In the genomic region with DNA sequence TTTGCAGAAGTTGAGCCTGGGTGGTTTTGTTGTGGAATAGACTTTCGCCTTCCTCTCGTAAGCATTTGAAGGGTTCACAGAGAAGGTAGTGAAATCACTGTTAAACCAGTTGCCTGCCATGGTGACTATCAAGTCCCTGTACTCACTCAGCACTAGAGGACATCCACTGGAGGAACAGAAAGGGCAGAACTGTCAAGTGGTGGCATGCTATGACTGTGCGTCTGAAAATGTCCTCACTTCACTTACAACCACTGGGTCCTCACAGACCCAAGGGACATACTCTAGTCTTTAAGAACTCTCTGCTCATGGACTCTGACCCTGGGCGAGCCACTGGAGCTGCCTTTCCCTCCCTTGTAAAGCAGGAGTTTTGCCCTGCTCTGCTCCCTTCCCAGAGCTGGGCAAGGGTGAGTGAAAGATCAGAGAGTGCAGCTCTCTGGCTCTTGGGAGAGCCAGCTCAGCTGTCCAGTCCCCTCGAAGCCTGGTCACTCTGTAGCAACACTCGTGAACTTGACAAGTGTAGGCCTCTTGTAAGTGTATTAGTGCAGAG, we compare ENCODE assay signal across 22 mouse cellular contexts.
DNase-seq lines count a peak whose midpoint lies in the region; ATAC-seq and TF ChIP-seq lines count a peak whose summit lies in the region.
"Had no signal": no experiment of that assay in that cellular context is flagged by ENCODE, and none has a peak within 500 bp of the region (broad histone marks: within the 10 kb centered on the region; RNA-seq: fewer than 3 reads in every experiment).

No protein-coding gene starts in this region.

- 72% methylated on average over 6 of the region's 6 CpGs for WGBS in heart, adult 2 months
- 85% methylated on average over 6 of the region's 6 CpGs for WGBS in kidney, embryonic 14.5 days
- WGBS in neural tube, embryonic 15.5 days, result 91% methylated on average over 6 of the region's 6 CpGs

- TF ChIP-seq EP300 in heart, adult 2 months (IDR thresholded peaks at IDR 0.05; ENCODE audit: insufficient read depth, low read depth, low read length), result 0 out of 2 replicates have a peak, but pooled peaks have one; percentile 31
- TF ChIP-seq EP300 in CH12.LX (IDR thresholded peaks at IDR 0.05; ENCODE audit: low read length), result peak; percentile 41; the same call in 1 of the 2 replicates

- no peak overlapping the region for H3K9ac ChIP-seq in heart, adult 2 months (ENCODE audit: low read depth, low read length)
- H3K9ac ChIP-seq in kidney, embryonic 14.5 days (ENCODE audit: low read depth, low read length), result no peak overlapping the region
- no peak overlapping the region for H3K9ac ChIP-seq in CH12.LX (ENCODE audit: insufficient read depth, low read depth)
- no peak overlapping the region for H3K9ac ChIP-seq in neural tube, embryonic 15.5 days (replicated peaks)
- H3K9ac ChIP-seq: embryonic facial prominence, embryonic 12.5 days; forebrain, embryonic 13.5 days; hindbrain, embryonic 15.5 days; limb, embryonic 13.5 days; liver, embryonic 12.5 days; midbrain, embryonic 13.5 days had no signal

- no peak overlapping the region for H3K4me2 ChIP-seq in kidney, embryonic 14.5 days (replicated peaks; ENCODE audit: low read depth, low read length)
- H3K4me2 ChIP-seq in CH12.LX (ENCODE audit: insufficient read depth, low read depth, poor library complexity, severe bottlenecking), result no peak overlapping the region
- H3K4me2 ChIP-seq in neural tube, embryonic 15.5 days, result no peak overlapping the region
- H3K4me2 ChIP-seq: embryonic facial prominence, embryonic 12.5 days; forebrain, embryonic 13.5 days; heart, embryonic 11.5 days; hindbrain, embryonic 15.5 days; limb, embryonic 13.5 days; liver, embryonic 12.5 days; midbrain, embryonic 13.5 days had no signal

- intact Hi-C loops in heart, adult 2 months (cut with DNase I), result no loop called here
- intact Hi-C loops in heart, postnatal 25 days (cut with DNase I), result no loop called here

- in situ Hi-C loops in CH12.LX (cut with MboI; ENCODE audit: low pct_ligation_motif_present, low pct_unique_long_range_greater_than_20kb, low sequenced_read_pairs), result no loop called here

- H3K79me2 ChIP-seq in heart, adult 2 months (replicated peaks; ENCODE audit: control insufficient read depth, insufficient read depth, low read length), result no peaks in the 10 kb centered on the region
- no peaks in the 10 kb centered on the region; the same call in 1 of the 2 replicates for H3K79me2 ChIP-seq in CH12.LX (replicated peaks; ENCODE audit: control insufficient read depth, extremely low read depth, insufficient read depth, poor library complexity, severe bottlenecking)

- TF ChIP-seq RAD21 in CH12.LX (IDR thresholded peaks at IDR 0.05; ENCODE audit: low read depth, low read length), result no peak; the same call in 1 of the 2 replicates

- no peaks in the 10 kb centered on the region for H3K9me3 ChIP-seq in kidney, embryonic 14.5 days (ENCODE audit: control insufficient read depth, low read length)
- peaks cover 1% of the 10 kb centered on the region for H3K9me3 ChIP-seq in CH12.LX (replicated peaks; ENCODE audit: low read length)
- no peaks in the 10 kb centered on the region for H3K9me3 ChIP-seq in neural tube, embryonic 15.5 days (replicated peaks)
- H3K9me3 ChIP-seq: embryonic facial prominence, embryonic 12.5 days; forebrain, embryonic 13.5 days; hindbrain, embryonic 15.5 days; limb, embryonic 13.5 days; liver, embryonic 12.5 days; midbrain, embryonic 13.5 days had no signal

- ATAC-seq in kidney, embryonic 14.5 days (ENCODE audit: low FRiP score, low TSS enrichment), result no peak
- no peak for ATAC-seq in neural tube, embryonic 15.5 days (ENCODE audit: low FRiP score)
- ATAC-seq: CD4-positive, CD25-positive, alpha-beta regulatory T cell, adult 4 months; forebrain, embryonic 13.5 days; liver, embryonic 12.5 days; midbrain, embryonic 13.5 days had no signal

- H3K4me3 ChIP-seq in heart, adult 2 months, result no peak overlapping the region
- H3K4me3 ChIP-seq in kidney, embryonic 14.5 days (ENCODE audit: low read length), result no peak overlapping the region
- no peak overlapping the region for H3K4me3 ChIP-seq in CH12.LX (replicated peaks in 1 of 3; ENCODE audit: low read depth in 2 of 3, low read length in 2 of 3, poor library complexity in 1 of 3)
- no peak overlapping the region for H3K4me3 ChIP-seq in neural tube, embryonic 15.5 days (replicated peaks)
- H3K4me3 ChIP-seq: embryonic facial prominence, embryonic 12.5 days; forebrain, embryonic 13.5 days; hindbrain, embryonic 15.5 days; limb, embryonic 13.5 days; liver, embryonic 12.5 days; megakaryocyte, embryonic 14.5 days; midbrain, embryonic 13.5 days had no signal

- TF ChIP-seq CTCF in heart, adult 2 months (IDR thresholded peaks at IDR 0.05), result no peak
- TF ChIP-seq CTCF in CH12.LX (conservative IDR thresholded peaks at IDR 0.05 in 1 of 2, IDR thresholded peaks at IDR 0.05 in 1 of 2; ENCODE audit: low read depth in 2 of 2, low read length in 2 of 2), result no peak

- no peaks in the 10 kb centered on the region for H3K36me3 ChIP-seq in heart, adult 2 months (ENCODE audit: control insufficient read depth, insufficient read depth, low read length)
- H3K36me3 ChIP-seq in kidney, embryonic 14.5 days (ENCODE audit: control insufficient read depth, insufficient read depth, low read length), result no peaks in the 10 kb centered on the region
- peaks cover 0 to 19% of the 10 kb centered on the region in 2 experiments for H3K36me3 ChIP-seq in CH12.LX (replicated peaks in 1 of 2; ENCODE audit: control insufficient read depth in 1 of 2, insufficient read depth in 1 of 2, low read length in 1 of 2)
- H3K36me3 ChIP-seq in neural tube, embryonic 15.5 days, result no peaks in the 10 kb centered on the region
- H3K36me3 ChIP-seq: embryonic facial prominence, embryonic 12.5 days; hindbrain, embryonic 15.5 days; limb, embryonic 13.5 days; liver, embryonic 12.5 days; midbrain, embryonic 13.5 days had no signal

- no peak for TF ChIP-seq POLR2A in heart, adult 2 months (IDR thresholded peaks at IDR 0.05; ENCODE audit: insufficient read depth, low read depth, low read length)
- no peak for TF ChIP-seq POLR2A in CH12.LX (IDR thresholded peaks at IDR 0.05; ENCODE audit: low read depth, low read length)

- H3K27me3 ChIP-seq in heart, adult 2 months (ENCODE audit: control insufficient read depth, insufficient read depth, low read length), result no peaks in the 10 kb centered on the region
- H3K27me3 ChIP-seq in kidney, embryonic 14.5 days (ENCODE audit: control insufficient read depth, insufficient read depth, low read length), result no peaks in the 10 kb centered on the region
- no peaks in the 10 kb centered on the region for H3K27me3 ChIP-seq in CH12.LX (replicated peaks)
- H3K27me3 ChIP-seq in neural tube, embryonic 15.5 days (replicated peaks), result no peaks in the 10 kb centered on the region
- H3K27me3 ChIP-seq: embryonic facial prominence, embryonic 12.5 days; forebrain, embryonic 13.5 days; hindbrain, embryonic 15.5 days; limb, embryonic 13.5 days; liver, embryonic 12.5 days; midbrain, embryonic 13.5 days had no signal

- no peak for DNase-seq in heart, adult 2 months
- no peak for DNase-seq in heart, postnatal 25 days (ENCODE audit: low spot score)
- peak; percentile 26 to 31 for DNase-seq in kidney, adult 8-10 months
- peak; percentile 39 for DNase-seq in CH12.LX (ENCODE audit: extremely low read depth)
- DNase-seq in kidney, postnatal 25 days, result peak; percentile 33 to 62
- no peak for DNase-seq in embryo, embryonic 10 days (ENCODE audit: low spot score)
- DNase-seq: cerebellum, adult 18-20 months; cerebellum, postnatal 14 days; lung, adult 2 months; right cerebral cortex, postnatal 25 days; thymus, postnatal 36 days had no signal

- dilution Hi-C loops in CH12.LX (cut with MboI; ENCODE audit: extremely low pct_ligation_motif_present, extremely low pct_unique_long_range_greater_than_20kb, low sequenced_read_pairs), result no loop called here

- H3K27ac ChIP-seq in heart, adult 2 months, result no peak overlapping the region
- H3K27ac ChIP-seq in kidney, embryonic 14.5 days (ENCODE audit: low read depth, low read length), result no peak overlapping the region
- no peak overlapping the region for H3K27ac ChIP-seq in CH12.LX (ENCODE audit: insufficient read depth, low read depth)
- no peak overlapping the region for H3K27ac ChIP-seq in neural tube, embryonic 15.5 days (replicated peaks)
- H3K27ac ChIP-seq: embryonic facial prominence, embryonic 12.5 days; forebrain, embryonic 13.5 days; hindbrain, embryonic 15.5 days; limb, embryonic 13.5 days; liver, embryonic 12.5 days; midbrain, embryonic 13.5 days had no signal

- H3K4me1 ChIP-seq in heart, adult 2 months (ENCODE audit: control insufficient read depth, insufficient read depth, low read length), result peaks cover 10% of the 10 kb centered on the region
- H3K4me1 ChIP-seq in kidney, embryonic 14.5 days (ENCODE audit: control insufficient read depth, insufficient read depth, low read length), result peaks cover 7% of the 10 kb centered on the region; the same call in 1 of the 2 replicates
- H3K4me1 ChIP-seq in CH12.LX (ENCODE audit: control insufficient read depth in 1 of 2, insufficient read depth in 2 of 2), result peaks cover 8 to 40% of the 10 kb centered on the region in 2 experiments
- peaks cover 22% of the 10 kb centered on the region for H3K4me1 ChIP-seq in neural tube, embryonic 15.5 days

TF ChIP-seq in CH12.LX, 34 proteins besides CTCF, POLR2A, EP300 and RAD21:
- TF ChIP-seq IRF4 (IDR thresholded peaks at IDR 0.05; ENCODE audit: low read depth, low read length) (peak; percentile 51), MAX (IDR thresholded peaks at IDR 0.05; ENCODE audit: low read length) (no peak), CHD1 (IDR thresholded peaks at IDR 0.05; ENCODE audit: low read depth, low read length) (no peak), ELF1 (IDR thresholded peaks at IDR 0.05; ENCODE audit: low read depth, low read length) (no peak)

Comparison
In these comparisons a context has a peak if more than half of its experiments do, and no peak if none do; other contexts are left out.
1. DNase-seq: peak in kidney, adult 8-10 months (2 of 2), CH12.LX (single experiment) and kidney, postnatal 25 days (2 of 2); none in heart, adult 2 months (0 of 2), heart, postnatal 25 days (single experiment) and embryo, embryonic 10 days (single experiment).